Mouse (Mus musculus): ENCODE measurements around the gene 1110002E22Rik. TPM values are rescaled to one million over a fixed set of nuclear protein-coding genes. Genes with fewer than 3 reads are reported as not detected.
A peak's percentile ranks its signal among the peaks of the same experiment; 100 is the strongest.

1110002E22Rik gene
- polyA plus RNA-seq, 1 experiment from 2014 or later = 0.21 TPM

DNA sequence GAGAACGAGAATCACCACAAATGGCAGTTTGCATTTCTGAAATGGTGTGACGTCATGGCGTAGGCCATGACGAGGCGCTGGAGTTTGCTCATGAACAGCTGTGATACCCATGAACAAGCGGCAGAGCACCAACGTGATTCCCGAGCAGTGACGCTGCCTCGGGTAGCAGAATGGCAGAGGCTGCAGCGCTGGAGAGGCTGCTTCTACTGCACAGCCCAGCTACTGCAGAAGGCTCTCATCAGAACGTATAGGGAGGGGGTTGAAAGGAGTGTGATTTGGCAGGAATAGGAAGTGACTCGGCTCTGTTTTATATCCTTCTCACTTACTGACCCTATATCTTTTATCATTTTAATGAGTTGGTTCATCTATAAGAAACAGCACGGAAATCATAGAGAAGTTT is 54.0 kb downstream of the 1110002E22Rik start:
- Histone ChIP-seq H3K27me3 (ENCODE audit: insufficient read depth, low read length) (no peaks in the 10 kb centered on the region), H3K9ac (no peak overlapping the region), H3K27ac (ENCODE audit: low read depth) (no peak overlapping the region), H3K9me3 (ENCODE audit: low read depth, low read length) (no peaks in the 10 kb centered on the region), H3K36me3 (ENCODE audit: insufficient read depth) (no peaks in the 10 kb centered on the region), H3K4me2 (no peak overlapping the region), H3K4me3 (ENCODE audit: low read depth, low read length) (no peak overlapping the region), H3K4me1 (ENCODE audit: insufficient read depth) (no peaks in the 10 kb centered on the region)
- 62% methylated on average over 14 of the region's 14 CpGs for WGBS
- TF ChIP-seq CTCF (IDR thresholded peaks at IDR 0.05; ENCODE audit: low read depth) = no peak
- DNase-seq = no peak
- peak; percentile 65; the same call in 1 of the 2 replicates for ATAC-seq (ENCODE audit: insufficient read depth)

DNA sequence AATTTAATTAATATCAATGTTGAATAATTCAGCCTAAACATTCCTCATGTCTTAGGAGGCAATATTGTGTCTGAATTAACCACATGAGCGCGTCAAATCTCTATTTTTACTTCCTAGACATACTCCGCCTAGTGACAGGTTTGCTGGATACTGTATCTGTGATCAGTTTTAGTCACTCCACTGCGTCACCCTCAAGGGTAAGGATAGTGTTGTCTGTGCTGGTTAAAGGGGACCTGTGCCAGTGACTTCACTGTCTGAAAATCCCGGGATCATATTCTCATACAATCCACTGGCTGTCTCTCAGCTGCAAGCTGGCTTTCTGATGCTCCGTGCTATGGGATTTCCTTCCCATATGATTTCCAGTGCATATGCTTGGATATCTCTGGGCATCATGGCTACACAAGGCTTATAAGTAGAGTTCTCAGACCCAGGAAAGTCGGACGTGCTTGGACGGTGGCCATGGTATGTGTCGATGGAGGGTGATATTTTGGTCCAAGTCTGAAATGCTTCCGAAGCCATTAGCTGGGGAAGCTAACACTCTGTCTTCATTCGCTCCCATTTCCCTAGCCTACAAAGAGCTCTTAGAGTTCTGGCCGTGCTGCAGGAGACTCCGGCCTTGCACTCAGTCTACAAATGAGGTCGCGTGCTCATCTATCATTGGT is 54.7 kb downstream of the 1110002E22Rik start:
- DNase-seq (peak; percentile 45), ATAC-seq (ENCODE audit: insufficient read depth) (no peak)
- H3K4me1 ChIP-seq (ENCODE audit: insufficient read depth) = no peaks in the 10 kb centered on the region
- no peak overlapping the region for H3K4me3 ChIP-seq (ENCODE audit: low read depth, low read length)
- WGBS = 78% methylated on average over 16 of the region's 16 CpGs
- TF ChIP-seq CTCF (IDR thresholded peaks at IDR 0.05; ENCODE audit: low read depth) = no peak
- H3K4me2 ChIP-seq = no peak overlapping the region
- no peak overlapping the region for H3K9ac ChIP-seq
- no peaks in the 10 kb centered on the region for H3K9me3 ChIP-seq (ENCODE audit: low read depth, low read length)
- no peaks in the 10 kb centered on the region for H3K27me3 ChIP-seq (ENCODE audit: insufficient read depth, low read length)
- H3K36me3 ChIP-seq (ENCODE audit: insufficient read depth) = no peaks in the 10 kb centered on the region
- no peak overlapping the region; the same call in 1 of the 2 replicates for H3K27ac ChIP-seq (ENCODE audit: low read depth)

DNA sequence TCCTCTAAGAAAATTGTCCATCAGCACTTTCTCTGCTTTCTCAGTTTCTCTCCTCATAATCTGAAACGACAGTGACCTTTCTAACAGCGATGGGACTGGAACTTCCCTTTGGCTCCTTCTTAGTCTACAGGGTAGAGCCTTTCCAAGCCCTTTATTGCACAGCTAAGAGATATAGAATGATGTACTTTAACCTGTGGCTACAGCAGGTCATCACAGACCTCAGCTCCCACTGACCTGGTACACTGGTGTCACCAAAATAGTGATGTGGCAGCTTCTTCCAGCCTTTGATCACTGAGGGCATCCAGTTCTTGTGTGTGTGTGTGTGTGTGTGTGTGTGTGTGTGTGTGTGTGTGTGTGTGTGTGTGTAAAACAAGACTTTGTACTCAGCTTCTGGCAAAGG is 56.6 kb downstream of the 1110002E22Rik start:
- Histone ChIP-seq H3K9me3 (ENCODE audit: low read depth, low read length) (no peaks in the 10 kb centered on the region), H3K27ac (ENCODE audit: low read depth) (no peak overlapping the region), H3K4me1 (ENCODE audit: insufficient read depth) (no peaks in the 10 kb centered on the region), H3K4me3 (ENCODE audit: low read depth, low read length) (no peak overlapping the region), H3K27me3 (ENCODE audit: insufficient read depth, low read length) (no peaks in the 10 kb centered on the region), H3K36me3 (ENCODE audit: insufficient read depth) (no peaks in the 10 kb centered on the region), H3K9ac (no peak overlapping the region), H3K4me2 (no peak overlapping the region)
- DNase-seq (no peak), ATAC-seq (ENCODE audit: insufficient read depth) (no peak)
- 93% methylated on average over 2 of the region's 2 CpGs for WGBS
- no peak for TF ChIP-seq CTCF (IDR thresholded peaks at IDR 0.05; ENCODE audit: low read depth)

DNA sequence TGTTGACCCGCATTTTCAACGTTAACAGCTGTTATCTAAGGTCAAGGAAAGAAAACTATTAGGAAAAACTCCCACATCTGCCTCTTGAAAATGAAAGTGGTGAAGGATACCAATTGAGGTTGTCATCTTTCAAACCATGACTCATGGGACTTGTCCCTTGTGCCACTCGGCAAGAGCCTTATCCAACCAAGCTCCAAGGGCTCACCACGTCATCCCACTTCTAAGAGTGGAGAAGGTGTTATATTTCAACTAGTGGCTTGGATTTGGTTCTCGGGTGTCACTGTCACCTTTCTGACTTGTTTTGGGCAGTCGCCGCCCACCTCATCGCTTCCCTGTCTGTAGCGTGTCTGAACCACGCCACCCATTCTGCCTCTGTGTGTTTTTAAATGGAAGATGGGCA is 59.0 kb downstream of the 1110002E22Rik start:
- WGBS = 67% methylated on average over 10 of the region's 10 CpGs
- Histone ChIP-seq H3K4me2 (no peak overlapping the region), H3K27me3 (ENCODE audit: insufficient read depth, low read length) (no peaks in the 10 kb centered on the region), H3K36me3 (ENCODE audit: insufficient read depth) (no peaks in the 10 kb centered on the region), H3K9ac (no peak overlapping the region), H3K9me3 (ENCODE audit: low read depth, low read length) (no peaks in the 10 kb centered on the region), H3K27ac (ENCODE audit: low read depth) (no peak overlapping the region), H3K4me1 (ENCODE audit: insufficient read depth) (no peaks in the 10 kb centered on the region), H3K4me3 (ENCODE audit: low read depth, low read length) (no peak overlapping the region)
- no peak for DNase-seq
- TF ChIP-seq CTCF (IDR thresholded peaks at IDR 0.05; ENCODE audit: low read depth) = no peak
- ATAC-seq (ENCODE audit: insufficient read depth) = no peak

DNA sequence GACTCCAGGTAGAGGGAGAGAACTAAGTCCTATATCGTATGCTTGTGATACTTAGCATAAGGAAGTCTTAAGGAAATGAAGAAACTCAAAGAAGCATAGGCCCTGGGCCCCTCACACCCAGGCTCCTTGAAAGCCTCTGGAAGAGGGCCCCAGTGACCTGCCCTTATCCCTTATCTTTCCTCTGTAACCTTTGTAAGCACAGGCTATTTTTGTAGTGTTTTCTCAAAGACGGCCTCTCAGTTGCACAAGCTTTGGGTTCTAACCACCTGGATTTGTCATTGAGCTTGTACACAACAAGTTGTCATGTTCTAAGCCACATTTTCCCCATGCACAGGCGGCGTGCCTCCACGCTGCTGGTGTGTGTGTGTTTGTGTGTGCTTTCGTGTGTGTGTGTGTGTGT is 64.3 kb downstream of the 1110002E22Rik start:
- no peak overlapping the region for H3K4me2 ChIP-seq
- TF ChIP-seq CTCF (IDR thresholded peaks at IDR 0.05; ENCODE audit: low read depth) = no peak
- H3K4me3 ChIP-seq (ENCODE audit: low read depth, low read length) = no peak overlapping the region
- ATAC-seq (ENCODE audit: insufficient read depth) = no peak
- 80% methylated on average over 6 of the region's 6 CpGs for WGBS
- no peaks in the 10 kb centered on the region for H3K27me3 ChIP-seq (ENCODE audit: insufficient read depth, low read length)
- DNase-seq = no peak
- no peaks in the 10 kb centered on the region for H3K9me3 ChIP-seq (ENCODE audit: low read depth, low read length)
- no peak overlapping the region for H3K27ac ChIP-seq (ENCODE audit: low read depth)
- H3K4me1 ChIP-seq (ENCODE audit: insufficient read depth) = no peaks in the 10 kb centered on the region
- no peak overlapping the region for H3K9ac ChIP-seq
- H3K36me3 ChIP-seq (ENCODE audit: insufficient read depth) = no peaks in the 10 kb centered on the region

DNA sequence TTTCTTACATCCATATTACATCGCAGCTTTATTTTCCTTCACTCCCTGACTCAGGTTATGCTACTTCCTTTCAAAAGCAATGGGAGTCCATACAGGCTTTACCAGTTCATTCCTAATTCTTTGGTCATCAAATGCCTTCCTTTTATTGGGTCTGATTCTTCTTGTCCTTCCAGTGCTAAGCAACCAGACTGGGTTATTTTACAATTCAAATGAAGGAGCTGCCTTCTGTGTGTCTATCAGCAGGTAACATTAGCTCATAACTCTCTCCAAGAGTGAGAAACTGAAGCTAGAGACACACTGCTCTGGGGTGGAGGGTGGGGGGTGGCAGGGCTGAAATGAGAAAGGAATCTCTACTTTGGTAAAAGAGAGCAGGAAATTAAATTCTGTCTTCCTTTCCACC is 65.8 kb downstream of the 1110002E22Rik start:
- no peaks in the 10 kb centered on the region for H3K4me1 ChIP-seq (ENCODE audit: insufficient read depth)
- no peak overlapping the region for H3K9ac ChIP-seq
- TF ChIP-seq CTCF (IDR thresholded peaks at IDR 0.05; ENCODE audit: low read depth) = no peak
- no peaks in the 10 kb centered on the region for H3K9me3 ChIP-seq (ENCODE audit: low read depth, low read length)
- ATAC-seq (ENCODE audit: insufficient read depth) (no peak), DNase-seq (no peak)
- no peaks in the 10 kb centered on the region for H3K27me3 ChIP-seq (ENCODE audit: insufficient read depth, low read length)
- 57% methylated on average over 1 of the region's 1 CpGs for WGBS
- H3K36me3 ChIP-seq (ENCODE audit: insufficient read depth) = no peaks in the 10 kb centered on the region
- no peak overlapping the region for H3K4me3 ChIP-seq (ENCODE audit: low read depth, low read length)
- H3K4me2 ChIP-seq = no peak overlapping the region
- no peak overlapping the region for H3K27ac ChIP-seq (ENCODE audit: low read depth)

Other genes starting within 250 kb of the 1110002E22Rik start
- 2,590 and 2,710 TPM in 2 replicates for gene H2afz, start 200.6 kb upstream of the 1110002E22Rik start, polyA plus RNA-seq (2014; fragmentation: Nextera tagmentation; extraction: Ambion mirVana)
- gene Dnajb14, start 197.4 kb upstream of the 1110002E22Rik start, polyA plus RNA-seq (2014; fragmentation: Nextera tagmentation; extraction: Ambion mirVana) = 12.8 and 15.5 TPM in 2 replicates
- gene Lamtor3, start 146.5 kb upstream of the 1110002E22Rik start, polyA plus RNA-seq (2014; fragmentation: Nextera tagmentation; extraction: Ambion mirVana) = 97.2 and 103 TPM in 2 replicates
- gene Dapp1, start 83.5 kb upstream of the 1110002E22Rik start, polyA plus RNA-seq (2014; fragmentation: Nextera tagmentation; extraction: Ambion mirVana) = 8.0 and 8.1 TPM in 2 replicates
- 0.19 TPM in 1 of 2 replicates, not detected in the other for gene Gm5105, start 2.3 kb downstream of the 1110002E22Rik start, polyA plus RNA-seq (2014; fragmentation: Nextera tagmentation; extraction: Ambion mirVana)
- 13.8 and 14.2 TPM in 2 replicates for gene Trmt10a, start 78.4 kb downstream of the 1110002E22Rik start, polyA plus RNA-seq (2014; fragmentation: Nextera tagmentation; extraction: Ambion mirVana)
- 6.8 and 6.9 TPM in 2 replicates for gene Mttp, start 79.9 kb downstream of the 1110002E22Rik start, polyA plus RNA-seq (2014; fragmentation: Nextera tagmentation; extraction: Ambion mirVana)
- gene 4930579F01Rik, start 128.8 kb downstream of the 1110002E22Rik start, polyA plus RNA-seq (2014; fragmentation: Nextera tagmentation; extraction: Ambion mirVana) = 0.37 TPM in 1 of 2 replicates, not detected in the other
- 0.30 and 0.55 TPM in 2 replicates for gene Adh7, start 152.7 kb downstream of the 1110002E22Rik start, polyA plus RNA-seq (2014; fragmentation: Nextera tagmentation; extraction: Ambion mirVana)
- 883 and 968 TPM in 2 replicates for gene Adh1, start 195.9 kb downstream of the 1110002E22Rik start, polyA plus RNA-seq (2014; fragmentation: Nextera tagmentation; extraction: Ambion mirVana)
- gene Adh6a, start 248.2 kb downstream of the 1110002E22Rik start, polyA plus RNA-seq (2014; fragmentation: Nextera tagmentation; extraction: Ambion mirVana) = 0.14 and 0.62 TPM in 2 replicates

Measured in lung, embryonic 14.5 days (tissue).